Mouse (Mus musculus): ENCODE results near the gene Ppp5c. TPM values are rescaled to one million over a fixed set of nuclear protein-coding genes. Genes with fewer than 3 reads are reported as not detected.

Ppp5c gene
- polyA plus RNA-seq, 1 experiment: 278 TPM

GRCm38 (mm10) chr7:16992451-16992807, 35.3 kb downstream of the Ppp5c start, which contains the start of gene Ccdc8:
Gene Ccdc8 (plus strand): TSS chr7:16992708.
- Histone ChIP-seq H3K27ac (ENCODE audit: insufficient read depth, low read depth, low read length) (no peak within 1 kb of the TSS), H3K4me3 (ENCODE audit: low read depth, low read length) (no peak within 1 kb of the TSS; the same call in 1 of the 2 replicates), H3K36me3 (ENCODE audit: control insufficient read depth, insufficient read depth, low read length) (no peaks in the 10 kb centered on the region), H3K4me1 (ENCODE audit: control insufficient read depth, insufficient read depth, insufficient read length, low read length) (no peaks in the 10 kb centered on the region), H3K27me3 (ENCODE audit: control insufficient read depth, insufficient read depth, low read length) (0 out of 2 replicates have a peak, but pooled peaks cover 3% of the 10 kb centered on the region)
- WGBS: 89% methylated on average over 5 of the region's 5 CpGs
- TF ChIP-seq CTCF (IDR thresholded peaks at IDR 0.05; ENCODE audit: extremely low read depth, insufficient read length, insufficient replicate concordance, low read depth, low read length) (no peak), POLR2A (IDR thresholded peaks at IDR 0.05; ENCODE audit: low read depth, low read length) (no peak)

GRCm38 (mm10) chr7:16991681-16992450, 35.9 kb downstream of the Ppp5c start:
- Histone ChIP-seq H3K27me3 (ENCODE audit: control insufficient read depth, insufficient read depth, low read length) (0 out of 2 replicates have a peak, but pooled peaks cover 3% of the 10 kb centered on the region), H3K4me3 (ENCODE audit: low read depth, low read length) (no peak overlapping the region), H3K27ac (ENCODE audit: insufficient read depth, low read depth, low read length) (no peak overlapping the region), H3K36me3 (ENCODE audit: control insufficient read depth, insufficient read depth, low read length) (no peaks in the 10 kb centered on the region), H3K4me1 (ENCODE audit: control insufficient read depth, insufficient read depth, insufficient read length, low read length) (no peaks in the 10 kb centered on the region)
- 43% methylated on average over 18 of the region's 18 CpGs for WGBS
- TF ChIP-seq POLR2A (IDR thresholded peaks at IDR 0.05; ENCODE audit: low read depth, low read length) (no peak), CTCF (IDR thresholded peaks at IDR 0.05; ENCODE audit: extremely low read depth, insufficient read length, insufficient replicate concordance, low read depth, low read length) (no peak)

- H3K4me3 ChIP-seq (ENCODE audit: low read depth, low read length): no peak overlapping the region
- TF ChIP-seq CTCF (IDR thresholded peaks at IDR 0.05; ENCODE audit: extremely low read depth, insufficient read length, insufficient replicate concordance, low read depth, low read length): no peak
- no peak for TF ChIP-seq POLR2A (IDR thresholded peaks at IDR 0.05; ENCODE audit: low read depth, low read length)
- no peaks in the 10 kb centered on the region for H3K36me3 ChIP-seq (ENCODE audit: control insufficient read depth, insufficient read depth, low read length)
- 0 out of 2 replicates have a peak overlapping the region, but pooled peaks have one; percentile 40 for H3K27ac ChIP-seq (ENCODE audit: insufficient read depth, low read depth, low read length)
- WGBS: 37% methylated on average over 15 of the region's 15 CpGs
- 0 out of 2 replicates have a peak, but pooled peaks cover 3% of the 10 kb centered on the region for H3K27me3 ChIP-seq (ENCODE audit: control insufficient read depth, insufficient read depth, low read length)
- no peaks in the 10 kb centered on the region for H3K4me1 ChIP-seq (ENCODE audit: control insufficient read depth, insufficient read depth, insufficient read length, low read length)
Measured at GRCm38 (mm10) chr7:16990006-16990744, 37.5 kb downstream of the Ppp5c start.

- no peaks in the 10 kb centered on the region for H3K36me3 ChIP-seq (ENCODE audit: control insufficient read depth, insufficient read depth, low read length)
- H3K27me3 ChIP-seq (ENCODE audit: control insufficient read depth, insufficient read depth, low read length): no peaks in the 10 kb centered on the region
- H3K27ac ChIP-seq (ENCODE audit: insufficient read depth, low read depth, low read length): no peak overlapping the region
- 39% methylated on average over 3 of the region's 3 CpGs for WGBS
- TF ChIP-seq CTCF (IDR thresholded peaks at IDR 0.05; ENCODE audit: extremely low read depth, insufficient read length, insufficient replicate concordance, low read depth, low read length): no peak
- H3K4me1 ChIP-seq (ENCODE audit: control insufficient read depth, insufficient read depth, insufficient read length, low read length): no peaks in the 10 kb centered on the region
- H3K4me3 ChIP-seq (ENCODE audit: low read depth, low read length): no peak overlapping the region
Measured at GRCm38 (mm10) chr7:16988405-16988804, 39.3 kb downstream of the Ppp5c start.

- Histone ChIP-seq H3K27ac (ENCODE audit: insufficient read depth, low read depth, low read length) (no peak overlapping the region), H3K36me3 (ENCODE audit: control insufficient read depth, insufficient read depth, low read length) (no peaks in the 10 kb centered on the region)
- WGBS: 57% methylated on average over 7 of the region's 7 CpGs
Measured at GRCm38 (mm10) chr7:16987541-16988149, 40.1 kb downstream of the Ppp5c start.

GRCm38 (mm10) chr7:16982859-16983568, 44.7 kb downstream of the Ppp5c start, which contains the start of gene Gm42372:
Gene Gm42372 (plus strand): TSS chr7:16983086.
- no peaks in the 10 kb centered on the region for H3K36me3 ChIP-seq (ENCODE audit: control insufficient read depth, insufficient read depth, low read length)
- no peaks in the 10 kb centered on the region; the same call in 1 of the 2 replicates for H3K4me1 ChIP-seq (ENCODE audit: control insufficient read depth, insufficient read depth, insufficient read length, low read length)
- TF ChIP-seq POLR2A (IDR thresholded peaks at IDR 0.05; ENCODE audit: low read depth, low read length) (no peak), CTCF (IDR thresholded peaks at IDR 0.05; ENCODE audit: extremely low read depth, insufficient read length, insufficient replicate concordance, low read depth, low read length) (no peak)
- H3K4me3 ChIP-seq (ENCODE audit: low read depth, low read length): peak within 1 kb of the TSS; percentile 21
- no peak within 1 kb of the TSS for H3K27ac ChIP-seq (ENCODE audit: insufficient read depth, low read depth, low read length)
- WGBS: 37% methylated on average over 26 of the region's 26 CpGs
- H3K27me3 ChIP-seq (ENCODE audit: control insufficient read depth, insufficient read depth, low read length): no peaks in the 10 kb centered on the region

More at GRCm38 (mm10) chr7:16987541-16988149, 40.1 kb downstream of the Ppp5c start:
- Histone ChIP-seq H3K4me1 (ENCODE audit: control insufficient read depth, insufficient read depth, insufficient read length, low read length) (no peaks in the 10 kb centered on the region), H3K27me3 (ENCODE audit: control insufficient read depth, insufficient read depth, low read length) (no peaks in the 10 kb centered on the region), H3K4me3 (ENCODE audit: low read depth, low read length) (no peak overlapping the region)
- no peak for TF ChIP-seq CTCF (IDR thresholded peaks at IDR 0.05; ENCODE audit: extremely low read depth, insufficient read length, insufficient replicate concordance, low read depth, low read length)
- TF ChIP-seq POLR2A (IDR thresholded peaks at IDR 0.05; ENCODE audit: low read depth, low read length): no peak
